Mouse (Mus musculus) gastrocnemius, adult 2 months (tissue): ENCODE results near the gene Mcoln3. TPM values are rescaled to one million over a fixed set of nuclear protein-coding genes. Genes with fewer than 3 reads are reported as not detected.
A peak's percentile ranks its signal among the peaks of the same experiment; 100 is the strongest.

Source experiments
- DNase-seq: peaks from one replicate; pipeline ENCODE4 v3.0.0; 2022
- H3K27ac ChIP-seq: fragments of 200-600 bp; 2 replicates; pipeline ENCODE4 v1.8.1; 2022; ENCODE audit warnings: mild to moderate bottlenecking
- H3K4me3 ChIP-seq: fragments of 200-600 bp; 2 replicates; pipeline ENCODE4 v1.8.1; 2022; ENCODE audit warnings: mild to moderate bottlenecking, moderate library complexity
- CTCF ChIP-seq: fragments of 200-600 bp; IDR thresholded peaks from 2 replicates; pipeline ENCODE4 v1.8.1; 2022; ENCODE audit warnings: antibody characterized with exemption, mild to moderate bottlenecking, moderate library complexity
- intact Hi-C: fragments of 180-260 bp; cut with DNase I; formaldehyde crosslinking; loops from one replicate; pipeline ENCODE4 v1.15.1; 2025
- total RNA-seq, 2 experiments: library from RNA; stranded (reverse); gene quantifications; 2 replicates each; pipeline ENCODE4 v1.2.3; 2021

Mcoln3 gene
- total RNA-seq, 2 experiments from 2014 or later, result not detected

- no peak for TF ChIP-seq CTCF
- no peak overlapping the region for H3K27ac ChIP-seq
- no peak for DNase-seq
- H3K4me3 ChIP-seq, result no peak overlapping the region
- intact Hi-C loops, result no loop called here
Measured at GRCm38 (mm10) chr3:146158039-146158438, 40.8 kb downstream of the Mcoln3 start.

GRCm38 (mm10) chr3:146159360-146159759 is 42.1 kb downstream of the Mcoln3 start:
- H3K4me3 ChIP-seq, result no peak overlapping the region
- no peak for DNase-seq
- no peak for TF ChIP-seq CTCF
- intact Hi-C loops, result no loop called here
- no peak overlapping the region for H3K27ac ChIP-seq

- Histone ChIP-seq H3K4me3 (no peak overlapping the region), H3K27ac (no peak overlapping the region)
- DNase-seq, result no peak
- intact Hi-C loops, result no loop called here
- TF ChIP-seq CTCF, result no peak
Measured at GRCm38 (mm10) chr3:146162197-146162596, 44.9 kb downstream of the Mcoln3 start.

GRCm38 (mm10) chr3:146169356-146169755 is 52.1 kb downstream of the Mcoln3 start:
- no peak overlapping the region for H3K4me3 ChIP-seq
- intact Hi-C loops, result no loop called here
- TF ChIP-seq CTCF, result no peak
- H3K27ac ChIP-seq, result no peak overlapping the region
- DNase-seq, result no peak

GRCm38 (mm10) chr3:146173030-146173429 is 55.8 kb downstream of the Mcoln3 start:
- no peak for DNase-seq
- Histone ChIP-seq H3K27ac (no peak overlapping the region), H3K4me3 (no peak overlapping the region)
- TF ChIP-seq CTCF, result no peak
- intact Hi-C loops, result loop anchor here (10.0 kb wide), 1 partner anchor 68 kb away; the partner anchor contains the start of gene Wdr63

GRCm38 (mm10) chr3:146174215-146174614 is 57.0 kb downstream of the Mcoln3 start:
- intact Hi-C loops, result loop anchor here (10.0 kb wide), 1 partner anchor 69 kb away; the partner anchor contains the start of gene Wdr63
- no peak for TF ChIP-seq CTCF
- DNase-seq, result no peak
- Histone ChIP-seq H3K27ac (no peak overlapping the region), H3K4me3 (no peak overlapping the region)

- no peak overlapping the region for H3K27ac ChIP-seq
- no peak for TF ChIP-seq CTCF
- DNase-seq, result no peak
- no peak overlapping the region for H3K4me3 ChIP-seq
- intact Hi-C loops, result loop anchor here (5.0 to 10.0 kb wide), 2 partner anchors 72 to 240 kb away; partner anchors contain the start of genes 2410004B18Rik and Wdr63
Measured at GRCm38 (mm10) chr3:146177295-146177694, 60.0 kb downstream of the Mcoln3 start.

- intact Hi-C loops, result loop anchor here (1.0 to 10.0 kb wide), 3 partner anchors 73 to 241 kb away; partner anchors contain the start of genes 2410004B18Rik and Wdr63
- H3K4me3 ChIP-seq, result peak overlapping the region; percentile 60
Measured at GRCm38 (mm10) chr3:146177748-146178582, 60.7 kb downstream of the Mcoln3 start.

GRCm38 (mm10) chr3:146180341-146180740 is 63.1 kb downstream of the Mcoln3 start:
- no peak for DNase-seq
- Histone ChIP-seq H3K4me3 (no peak overlapping the region), H3K27ac (no peak overlapping the region)
- TF ChIP-seq CTCF, result no peak
- intact Hi-C loops, result no loop called here

More at GRCm38 (mm10) chr3:146177748-146178582, 60.7 kb downstream of the Mcoln3 start:
- H3K27ac ChIP-seq, result no peak overlapping the region
- peak; percentile 92 for TF ChIP-seq CTCF
- peak; percentile 84 for DNase-seq

GRCm38 (mm10) chr3:146180986-146181385 is 63.7 kb downstream of the Mcoln3 start:
- DNase-seq, result peak; percentile 49
- TF ChIP-seq CTCF, result peak; percentile 68
- intact Hi-C loops, result no loop called here
- Histone ChIP-seq H3K4me3 (no peak overlapping the region), H3K27ac (no peak overlapping the region)

GRCm38 (mm10) chr3:146184992-146185657 is 67.9 kb downstream of the Mcoln3 start:
- Histone ChIP-seq H3K27ac (no peak overlapping the region), H3K4me3 (no peak overlapping the region)
- peak; percentile 42 for DNase-seq
- intact Hi-C loops, result loop anchor here (5.0 kb wide), 1 partner anchor 142 kb away; no protein-coding TSS in a partner anchor
- TF ChIP-seq CTCF, result peak; percentile 94

- no peak for DNase-seq
- no peak for TF ChIP-seq CTCF
- intact Hi-C loops, result loop anchor here (5.0 kb wide), 1 partner anchor 141 kb away; no protein-coding TSS in a partner anchor
- no peak overlapping the region for H3K27ac ChIP-seq
- H3K4me3 ChIP-seq, result no peak overlapping the region
Measured at GRCm38 (mm10) chr3:146186033-146186432, 68.8 kb downstream of the Mcoln3 start.

GRCm38 (mm10) chr3:146189933-146190332 is 72.7 kb downstream of the Mcoln3 start:
- no peak for DNase-seq
- TF ChIP-seq CTCF, result no peak; the same call in 1 of the 2 replicates
- Histone ChIP-seq H3K27ac (no peak overlapping the region), H3K4me3 (no peak overlapping the region)
- intact Hi-C loops, result loop anchor here (5.0 kb wide), 1 partner anchor 137 kb away; no protein-coding TSS in a partner anchor

Other genes with a start within 250 kb of the Mcoln3 start
- 1 to 10 TPM; 9.6 to 9.8 TPM for gene Bcl10, start 194.6 kb upstream of the Mcoln3 start, total RNA-seq
- gene 2410004B18Rik, start 179.4 kb upstream of the Mcoln3 start, total RNA-seq, result 10 to 100 TPM; 18.2 to 19.6 TPM
- 1 to 10 TPM in 1 of 2 experiments, under 1 TPM in 1; 0.97 to 1.1 TPM for gene Syde2, start 129.6 kb upstream of the Mcoln3 start, total RNA-seq
- gene Wdr63, start 9.3 kb upstream of the Mcoln3 start, total RNA-seq, result not detected
- under 1 TPM in 1 of 2 experiments, not detected in 1; 0.74 TPM for gene Mcoln2, start 32.4 kb downstream of the Mcoln3 start, total RNA-seq
- under 1 TPM; 0.10 to 0.14 TPM for gene Lpar3, start 103.5 kb downstream of the Mcoln3 start, total RNA-seq